Mouse (Mus musculus): ENCODE measurements around the gene Srsf10. TPM values are rescaled to one million over a fixed set of nuclear protein-coding genes. Genes with fewer than 3 reads are reported as not detected.

Srsf10 gene
- polyA plus RNA-seq, 1 experiment = 54.7 TPM

DNA sequence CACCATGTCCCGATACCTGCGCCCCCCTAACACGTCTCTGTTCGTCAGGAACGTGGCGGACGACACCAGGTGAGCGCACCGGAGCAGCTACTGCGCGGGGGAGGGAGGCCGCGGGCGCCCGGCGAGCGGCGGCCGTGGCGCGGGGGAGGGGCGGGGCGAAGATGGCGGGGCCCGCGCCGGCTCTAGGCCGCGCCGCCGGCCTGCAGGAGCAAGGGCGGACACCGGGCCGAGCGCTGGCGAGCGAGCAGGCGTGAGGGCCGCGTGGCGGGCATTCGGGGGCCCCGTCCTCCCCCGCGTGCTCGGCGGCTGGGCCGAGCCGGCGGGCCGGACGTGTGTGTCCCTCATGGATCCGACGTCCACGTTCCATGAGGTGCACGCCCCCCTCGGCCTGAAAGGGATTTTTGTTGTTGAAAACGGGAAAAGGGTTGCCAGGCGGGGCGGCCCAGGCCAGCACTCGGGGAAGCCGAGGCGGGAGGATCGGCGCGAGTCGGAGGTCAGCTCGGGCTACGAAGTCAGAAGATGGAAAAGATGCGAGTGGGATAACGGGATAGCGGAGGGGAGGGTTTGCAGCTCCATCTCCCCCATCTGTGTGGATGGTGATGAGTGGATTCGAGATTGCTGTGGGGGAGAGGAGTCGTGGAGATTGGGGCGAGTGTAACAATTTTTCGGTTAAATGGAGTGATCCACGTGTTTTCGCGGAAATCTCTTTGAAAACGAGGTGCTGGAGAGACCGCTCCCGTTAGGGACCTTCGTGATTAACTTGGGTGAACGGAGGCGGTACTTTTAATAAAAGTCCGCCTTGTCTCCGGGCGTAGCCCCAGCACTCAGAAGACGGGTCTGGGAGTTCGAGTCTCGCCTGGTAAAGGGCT, 910 bp downstream of the Srsf10 start:
- Histone ChIP-seq H3K27me3 (ENCODE audit: control insufficient read depth, insufficient read depth, low read length) (no peaks in the 10 kb centered on the region), H3K4me1 (ENCODE audit: control insufficient read depth, insufficient read depth, low read length) (peaks cover 3% of the 10 kb centered on the region; the same call in 1 of the 2 replicates), H3K27ac (ENCODE audit: insufficient read depth, low read length) (peak overlapping the region; percentile 90), H3K4me3 (replicated peaks; ENCODE audit: insufficient read depth, low read depth, low read length) (peak overlapping the region; percentile 92)
- TF ChIP-seq CTCF (IDR thresholded peaks at IDR 0.05; ENCODE audit: borderline replicate concordance, insufficient read depth, low read depth, low read length) (no peak), POLR2A (IDR thresholded peaks at IDR 0.05; ENCODE audit: borderline replicate concordance, insufficient read depth, low read length) (no peak)
- DNase-seq = peak; percentile 58 to 65
- under 1% methylated on average over 89 of the region's 91 CpGs for WGBS

DNA sequence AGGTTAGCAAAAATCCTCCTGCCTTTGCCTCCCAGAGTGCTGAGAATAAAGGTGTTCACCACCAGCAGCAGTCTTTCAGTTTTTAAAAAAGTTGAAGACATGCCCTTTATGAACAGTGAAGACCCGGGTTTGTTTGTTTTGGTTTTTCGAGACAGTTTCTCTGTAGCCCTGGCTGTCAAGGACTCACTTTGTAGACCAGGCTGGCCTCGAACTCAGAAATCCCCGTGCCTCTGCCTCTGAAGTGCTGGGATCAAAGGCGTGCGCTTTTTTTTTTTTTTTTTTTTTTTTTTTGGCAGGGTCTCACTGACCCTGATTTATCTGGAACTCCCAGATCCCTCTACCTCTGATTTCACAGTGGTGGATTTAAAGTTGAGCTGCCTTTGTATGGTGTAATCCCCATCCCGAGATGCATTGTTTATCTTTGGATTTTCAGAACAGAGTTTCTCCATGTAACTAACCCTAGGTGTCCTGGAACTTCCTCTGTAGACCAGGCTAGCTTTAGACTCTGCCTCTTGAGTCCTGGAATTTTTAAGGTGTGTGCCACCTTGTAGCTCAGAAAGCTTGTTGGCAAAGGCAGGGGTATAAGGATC, 2.1 kb downstream of the Srsf10 start:
- 3% methylated on average over 6 of the region's 7 CpGs for WGBS
- H3K27me3 ChIP-seq (ENCODE audit: control insufficient read depth, insufficient read depth, low read length) = no peaks in the 10 kb centered on the region
- H3K4me1 ChIP-seq (ENCODE audit: control insufficient read depth, insufficient read depth, low read length) = peaks cover 3% of the 10 kb centered on the region; the same call in 1 of the 2 replicates
- TF ChIP-seq POLR2A (IDR thresholded peaks at IDR 0.05; ENCODE audit: borderline replicate concordance, insufficient read depth, low read length) = no peak
- no peak for TF ChIP-seq CTCF (IDR thresholded peaks at IDR 0.05; ENCODE audit: borderline replicate concordance, insufficient read depth, low read depth, low read length)
- H3K27ac ChIP-seq (ENCODE audit: insufficient read depth, low read length) = no peak overlapping the region
- no peak for DNase-seq
- peak overlapping the region; percentile 92 for H3K4me3 ChIP-seq (replicated peaks; ENCODE audit: insufficient read depth, low read depth, low read length)

DNA sequence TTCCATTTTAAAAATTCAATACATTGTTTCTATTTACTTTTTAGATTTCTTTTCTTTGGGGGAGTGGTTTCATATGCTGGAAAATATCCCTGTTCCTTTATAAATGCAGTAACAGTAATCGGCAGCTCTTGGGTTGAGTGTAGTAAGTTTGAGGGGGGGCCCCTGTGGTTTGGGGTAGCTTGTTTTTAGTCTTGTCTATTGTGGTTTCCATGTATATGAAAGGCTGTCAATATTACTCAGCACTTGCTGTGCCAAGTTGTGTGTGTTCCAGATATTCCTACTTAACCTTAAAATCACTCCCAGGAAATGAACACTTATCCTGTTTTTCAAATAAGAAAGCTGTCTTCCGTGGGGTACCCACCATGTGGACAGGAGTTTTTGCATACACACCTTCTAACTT, 13.4 kb downstream of the Srsf10 start:
- TF ChIP-seq POLR2A (IDR thresholded peaks at IDR 0.05; ENCODE audit: borderline replicate concordance, insufficient read depth, low read length) (no peak), CTCF (IDR thresholded peaks at IDR 0.05; ENCODE audit: borderline replicate concordance, insufficient read depth, low read depth, low read length) (no peak)
- DNase-seq = no peak
- no peak overlapping the region for H3K4me3 ChIP-seq (replicated peaks; ENCODE audit: insufficient read depth, low read depth, low read length)
- no peaks in the 10 kb centered on the region for H3K27me3 ChIP-seq (ENCODE audit: control insufficient read depth, insufficient read depth, low read length)
- WGBS = 28% methylated on average over 2 of the region's 2 CpGs
- no peaks in the 10 kb centered on the region; the same call in 1 of the 2 replicates for H3K4me1 ChIP-seq (ENCODE audit: control insufficient read depth, insufficient read depth, low read length)
- H3K27ac ChIP-seq (ENCODE audit: insufficient read depth, low read length) = no peak overlapping the region

DNA sequence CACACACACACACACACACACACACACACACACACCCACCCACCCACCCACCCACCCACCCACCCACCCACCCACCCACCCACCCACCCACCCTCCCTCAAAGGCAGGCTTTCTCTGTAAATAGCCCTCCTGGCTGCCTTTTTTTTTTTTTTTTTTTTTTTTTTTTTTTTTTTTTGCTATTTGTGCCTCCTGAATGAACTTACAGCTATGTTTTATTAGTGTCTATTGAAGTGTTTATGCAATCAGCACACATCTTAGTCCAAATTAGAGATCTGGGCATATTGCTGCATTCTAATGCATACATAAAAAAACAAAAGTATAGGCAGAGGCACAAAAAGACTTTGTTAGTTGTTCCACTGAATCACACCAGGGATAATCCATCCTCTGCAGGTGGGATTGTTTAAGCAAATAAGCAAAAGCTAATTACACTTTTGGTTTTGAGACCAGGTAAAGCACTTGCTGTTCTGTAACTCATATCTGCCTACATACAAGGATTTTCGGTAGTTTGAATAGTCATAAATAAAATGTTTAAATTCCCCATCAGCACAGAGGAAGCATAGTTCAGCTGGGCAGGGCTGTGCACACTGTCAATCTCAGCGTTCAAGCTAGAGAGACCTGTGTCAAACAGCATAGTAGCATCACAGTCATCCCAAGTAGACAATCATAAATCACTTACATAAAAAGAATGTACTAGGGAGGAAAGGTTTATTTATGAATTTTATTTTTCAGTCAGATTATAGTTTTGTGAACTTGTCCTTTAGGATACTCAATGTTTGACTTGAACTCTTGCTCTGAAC, 14.9 kb downstream of the Srsf10 start:
- Histone ChIP-seq H3K27ac (ENCODE audit: insufficient read depth, low read length) (no peak overlapping the region), H3K4me3 (replicated peaks; ENCODE audit: insufficient read depth, low read depth, low read length) (no peak overlapping the region), H3K4me1 (ENCODE audit: control insufficient read depth, insufficient read depth, low read length) (no peaks in the 10 kb centered on the region; the same call in 1 of the 2 replicates), H3K27me3 (ENCODE audit: control insufficient read depth, insufficient read depth, low read length) (no peaks in the 10 kb centered on the region)
- WGBS = 23% methylated on average over 2 of the region's 2 CpGs
- DNase-seq = no peak
- no peak for TF ChIP-seq CTCF (IDR thresholded peaks at IDR 0.05; ENCODE audit: borderline replicate concordance, insufficient read depth, low read depth, low read length)
- TF ChIP-seq POLR2A (IDR thresholded peaks at IDR 0.05; ENCODE audit: borderline replicate concordance, insufficient read depth, low read length) = no peak

GRCm38 (mm10) chr4:135872015-135872414, 16.5 kb downstream of the Srsf10 start:
- no peak for TF ChIP-seq POLR2A (IDR thresholded peaks at IDR 0.05; ENCODE audit: borderline replicate concordance, insufficient read depth, low read length)
- TF ChIP-seq CTCF (IDR thresholded peaks at IDR 0.05; ENCODE audit: borderline replicate concordance, insufficient read depth, low read depth, low read length) = no peak
- H3K4me3 ChIP-seq (replicated peaks; ENCODE audit: insufficient read depth, low read depth, low read length) = peak overlapping the region; percentile 24
- WGBS = 17% methylated on average over 3 of the region's 3 CpGs
- H3K27me3 ChIP-seq (ENCODE audit: control insufficient read depth, insufficient read depth, low read length) = no peaks in the 10 kb centered on the region
- peaks cover 4% of the 10 kb centered on the region; the same call in 1 of the 2 replicates for H3K4me1 ChIP-seq (ENCODE audit: control insufficient read depth, insufficient read depth, low read length)
- H3K27ac ChIP-seq (ENCODE audit: insufficient read depth, low read length) = no peak overlapping the region
- no peak for DNase-seq

GRCm38 (mm10) chr4:135872589-135873391, 17.2 kb downstream of the Srsf10 start:
- peak overlapping the region; percentile 66 for H3K4me3 ChIP-seq (replicated peaks; ENCODE audit: insufficient read depth, low read depth, low read length)
- DNase-seq = no peak
- no peaks in the 10 kb centered on the region for H3K27me3 ChIP-seq (ENCODE audit: control insufficient read depth, insufficient read depth, low read length)
- TF ChIP-seq CTCF (IDR thresholded peaks at IDR 0.05; ENCODE audit: borderline replicate concordance, insufficient read depth, low read depth, low read length) = no peak
- no peak for TF ChIP-seq POLR2A (IDR thresholded peaks at IDR 0.05; ENCODE audit: borderline replicate concordance, insufficient read depth, low read length)
- 2% methylated on average over 17 of the region's 17 CpGs for WGBS
- H3K4me1 ChIP-seq (ENCODE audit: control insufficient read depth, insufficient read depth, low read length) = peaks cover 4% of the 10 kb centered on the region; the same call in 1 of the 2 replicates
- peak overlapping the region; percentile 95 for H3K27ac ChIP-seq (ENCODE audit: insufficient read depth, low read length)
